8 mouse cellular contexts compared by ENCODE assay signal in genomic region chr14:72710341-72711027, GRCm38 (mm10). TPM values are rescaled to one million over a fixed set of nuclear protein-coding genes. Genes with fewer than 3 reads are reported as not detected.
A peak's percentile ranks its signal among the peaks of the same experiment; 100 is the strongest.
DNase-seq lines count a peak whose midpoint lies in the region; ATAC-seq and TF ChIP-seq lines count a peak whose summit lies in the region.

No protein-coding gene starts in this region.

- H3K79me3 ChIP-seq in C2C12 (ENCODE audit: low read depth): peaks cover 34% of the 10 kb centered on the region

- H3K36me3 ChIP-seq in C2C12 (ENCODE audit: control insufficient read depth, insufficient read depth): no peaks in the 10 kb centered on the region
- no peaks in the 10 kb centered on the region for H3K36me3 ChIP-seq in heart, embryonic 11.5 days (ENCODE audit: control insufficient read depth, insufficient read depth, low read length)
- H3K36me3 ChIP-seq in kidney, embryonic 14.5 days (ENCODE audit: control insufficient read depth, insufficient read depth, low read length): no peaks in the 10 kb centered on the region
- no peaks in the 10 kb centered on the region for H3K36me3 ChIP-seq in liver, embryonic 16.5 days (ENCODE audit: control insufficient read depth, insufficient read depth)

- peak overlapping the region; percentile 81 for H3K4me2 ChIP-seq in heart, embryonic 11.5 days
- H3K4me2 ChIP-seq in kidney, embryonic 14.5 days (replicated peaks; ENCODE audit: low read depth, low read length): peak overlapping the region; percentile 85
- H3K4me2 ChIP-seq in liver, embryonic 16.5 days (ENCODE audit: low read depth, low read length): peak overlapping the region; percentile 86

- 2% methylated on average over 38 of the region's 38 CpGs for WGBS in heart, embryonic 11.5 days (ENCODE audit: insufficient replicate concordance)
- WGBS in kidney, embryonic 14.5 days: 2% methylated on average over 38 of the region's 38 CpGs
- WGBS in liver, embryonic 16.5 days (ENCODE audit: insufficient replicate concordance): 3% methylated on average over 38 of the region's 38 CpGs

- no peak; the same call in 1 of the 2 replicates for ATAC-seq in heart, embryonic 11.5 days (replicated peaks; ENCODE audit: insufficient number of reproducible peaks, low FRiP score, low TSS enrichment)
- ATAC-seq in kidney, embryonic 14.5 days (ENCODE audit: low FRiP score, low TSS enrichment): peak; percentile 37; the same call in 1 of the 2 replicates
- ATAC-seq in liver, embryonic 16.5 days (ENCODE audit: low read depth): no peak
- no peak for ATAC-seq in erythroid progenitor cell, adult 5-6 weeks (replicated peaks; ENCODE audit: low FRiP score, poor library complexity, severe bottlenecking)

- H3K79me2 ChIP-seq in C2C12 (ENCODE audit: control insufficient read depth, insufficient read depth): peaks cover 49% of the 10 kb centered on the region

- no peaks in the 10 kb centered on the region for H3K9me3 ChIP-seq in heart, embryonic 11.5 days (replicated peaks; ENCODE audit: control insufficient read depth, low read length)
- H3K9me3 ChIP-seq in kidney, embryonic 14.5 days (ENCODE audit: control insufficient read depth, low read length): no peaks in the 10 kb centered on the region
- H3K9me3 ChIP-seq in liver, embryonic 16.5 days (replicated peaks; ENCODE audit: control insufficient read depth, low read length): no peaks in the 10 kb centered on the region

- no peak for TF ChIP-seq CTCF in C2C12 (IDR thresholded peaks at IDR 0.05; ENCODE audit: control insufficient read depth, insufficient read depth, insufficient read length)

- H3K9ac ChIP-seq in heart, embryonic 11.5 days (ENCODE audit: low read depth, low read length): peak overlapping the region; percentile 95
- peak overlapping the region; percentile 87 for H3K9ac ChIP-seq in kidney, embryonic 14.5 days (ENCODE audit: low read depth, low read length)
- peak overlapping the region; percentile 87 for H3K9ac ChIP-seq in liver, embryonic 16.5 days (ENCODE audit: low read depth, low read length)

- peaks cover 2% of the 10 kb centered on the region; the same call in 1 of the 2 replicates for H3K4me1 ChIP-seq in heart, embryonic 11.5 days (ENCODE audit: control insufficient read depth, insufficient read depth, low read length)
- H3K4me1 ChIP-seq in kidney, embryonic 14.5 days (ENCODE audit: control insufficient read depth, insufficient read depth, low read length): peaks cover 3% of the 10 kb centered on the region; the same call in 1 of the 2 replicates
- peaks cover 7% of the 10 kb centered on the region for H3K4me1 ChIP-seq in liver, embryonic 16.5 days (ENCODE audit: control insufficient read depth, low read depth, low read length)

- H3K4me3 ChIP-seq in C2C12 (ENCODE audit: insufficient read depth, poor library complexity, severe bottlenecking): peak overlapping the region; percentile 80
- H3K4me3 ChIP-seq in heart, embryonic 11.5 days (ENCODE audit: low read depth, low read length): peak overlapping the region; percentile 93
- peak overlapping the region; percentile 78 for H3K4me3 ChIP-seq in kidney, embryonic 14.5 days (ENCODE audit: low read length)
- H3K4me3 ChIP-seq in liver, embryonic 16.5 days (ENCODE audit: low read depth, low read length): peak overlapping the region; percentile 86

- peak overlapping the region; percentile 79 for H3K27ac ChIP-seq in heart, embryonic 11.5 days (ENCODE audit: low read depth, low read length)
- peak overlapping the region; percentile 85 for H3K27ac ChIP-seq in kidney, embryonic 14.5 days (ENCODE audit: low read depth, low read length)
- peak overlapping the region; percentile 57 for H3K27ac ChIP-seq in liver, embryonic 16.5 days (ENCODE audit: low read length)

- no peaks in the 10 kb centered on the region for H3K27me3 ChIP-seq in C2C12 (ENCODE audit: control insufficient read depth, insufficient read depth, insufficient read length)
- H3K27me3 ChIP-seq in heart, embryonic 11.5 days (ENCODE audit: control insufficient read depth, insufficient read depth, low read length): no peaks in the 10 kb centered on the region
- no peaks in the 10 kb centered on the region for H3K27me3 ChIP-seq in kidney, embryonic 14.5 days (ENCODE audit: control insufficient read depth, insufficient read depth, low read length)
- peaks cover 20% of the 10 kb centered on the region for H3K27me3 ChIP-seq in liver, embryonic 16.5 days (ENCODE audit: control insufficient read depth, insufficient read depth, low read depth, low read length)

- DNase-seq in MN1 (ENCODE audit: low spot score): peak; percentile 66
- peak; percentile 62 for DNase-seq in embryo, embryonic 11 days
- peak; percentile 68 for DNase-seq in neural tube, embryonic 10.5 days (ENCODE audit: extremely low spot score, low spot score)

- peak overlapping the region; percentile 81 for H3ac ChIP-seq in C2C12 (ENCODE audit: control insufficient read depth, insufficient read length, low read depth)

TF ChIP-seq in C2C12, 6 proteins besides CTCF, POLR2A, EP300 and RAD21:
- TF ChIP-seq CEBPB (IDR thresholded peaks at IDR 0.05; ENCODE audit: low read depth) (no peak), USF1 (IDR thresholded peaks at IDR 0.05; ENCODE audit: low read depth) (no peak), MAX (IDR thresholded peaks at IDR 0.05) (no peak), FOSL1 (IDR thresholded peaks at IDR 0.05; ENCODE audit: insufficient read depth, low read length, poor library complexity, severe bottlenecking) (no peak), MYOG (IDR thresholded peaks at IDR 0.05; ENCODE audit: control insufficient read depth, extremely low read depth, insufficient read length) (no peak), MYOD1 (IDR thresholded peaks at IDR 0.05; ENCODE audit: control insufficient read depth, insufficient read length, low read depth) (no peak)

RNA-seq across cellular contexts. Expression of gene Fndc3a, which starts 0.7 kb away (rescaled TPM):
- polyA plus RNA-seq in C2C12 (2012; fragmentation: generic; extraction: Trizol): 9.0 TPM
- 23.2 and 23.4 TPM in 2 replicates for polyA plus RNA-seq in heart, embryonic 11.5 days (2014; fragmentation: Nextera tagmentation; extraction: Ambion mirVana)
- polyA plus RNA-seq in kidney, embryonic 14.5 days (2014; fragmentation: Nextera tagmentation; extraction: Ambion mirVana): 33.5 and 55.5 TPM in 2 replicates
- polyA plus RNA-seq in liver, embryonic 16.5 days (2015; fragmentation: Nextera tagmentation; extraction: Ambion mirVana): 12.8 and 14.2 TPM in 2 replicates
- total RNA-seq in erythroid progenitor cell, adult 5-6 weeks (2015; ENCODE audit: low replicate concordance): 7.6 and 21.4 TPM in 2 replicates
- total RNA-seq in erythroid progenitor cell, adult 5-6 weeks (2017; ENCODE audit: low replicate concordance): 5.8 and 6.5 TPM in 2 replicates
